ENCODE assay signal across 1 mouse cellular context in genomic region chrX:20929859-20930258, GRCm38 (mm10).
A peak's percentile ranks its signal among the peaks of the same experiment; 100 is the strongest.
TF ChIP-seq lines count a peak whose summit lies in the region.

No protein-coding gene starts in this region.

TF ChIP-seq in CH12.LX, 34 proteins besides CTCF, POLR2A, EP300 and RAD21:
- TF ChIP-seq ZMIZ1 (IDR thresholded peaks at IDR 0.05; ENCODE audit: low read depth, low read length), result no peak
- TF ChIP-seq BHLHE40 (IDR thresholded peaks at IDR 0.05; ENCODE audit: low read depth, low read length), result 0 out of 2 replicates have a peak, but pooled peaks have one; percentile 9
